Mouse (Mus musculus) heart, postnatal 14 days (tissue): ENCODE measurements around the gene Irgm1. TPM values are rescaled to one million over a fixed set of nuclear protein-coding genes. Genes with fewer than 3 reads are reported as not detected.
"Not testable (repeated sequence)": the region's sequence is repeated elsewhere in the genome, so short reads cannot be mapped to it uniquely, and the experiment has no call there.

Experiments
- DNase-seq, 2 experiments: peaks; one replicate each; pipeline ENCODE4 v3.0.0; 2021 to 2022
- intact Hi-C: fragments of 180-260 bp; cut with DNase I; formaldehyde crosslinking; loops from one replicate; pipeline ENCODE4 v1.15.1; 2025
- long read RNA-seq, 2 experiments: library from polyadenylated mRNA; stranded (forward); transcript quantifications; one replicate each; pipeline ENCODE4 v2.0.0; 2021
- total RNA-seq, 2 experiments: library from RNA; stranded (reverse); gene quantifications; 2 replicates each; pipeline ENCODE4 v1.2.3; 2021

The Irgm1 gene
- 1 to 10 TPM; 7.1 to 7.2 TPM for total RNA-seq
- long read RNA-seq, experiment 1, partial matches to known transcripts = 0 of 6 reads
- long read RNA-seq, experiment 1, other reads (novel, unspliced or antisense) = 2 of 6 reads
- long read RNA-seq, experiment 2, transcript Irgm1-202 (2 exons, 2,082 nt) = major isoform, 6 of 12 reads
- long read RNA-seq, experiment 2, partial matches to known transcripts = 0 of 12 reads
- long read RNA-seq, experiment 2, other reads (novel, unspliced or antisense) = 3 of 12 reads

- peak; percentile 64 to 72 for DNase-seq
- intact Hi-C loops = loop anchor here (5.0 kb wide), 3 partner anchors 316 to 401 kb away; partner anchors contain the start of genes Btnl9 and Zfp62
Observed at GRCm38 (mm10) chr11:48871201-48871772, at the start of gene Irgm1. Gene Irgm1, minus strand, starts transcription at chr11:48871683.

- intact Hi-C loops = no loop called here
Observed at GRCm38 (mm10) chr11:48918380-48918779, 46.9 kb upstream of the Irgm1 start.

GRCm38 (mm10) chr11:48913611-48914010 lies 42.1 kb upstream of the Irgm1 start:
- intact Hi-C loops = no loop called here
- no peak for DNase-seq

More at GRCm38 (mm10) chr11:48918380-48918779, 46.9 kb upstream of the Irgm1 start:
- no peak for DNase-seq

- intact Hi-C loops = no loop called here
- DNase-seq = no peak
Observed at GRCm38 (mm10) chr11:48908459-48908858, 37.0 kb upstream of the Irgm1 start.

DNA sequence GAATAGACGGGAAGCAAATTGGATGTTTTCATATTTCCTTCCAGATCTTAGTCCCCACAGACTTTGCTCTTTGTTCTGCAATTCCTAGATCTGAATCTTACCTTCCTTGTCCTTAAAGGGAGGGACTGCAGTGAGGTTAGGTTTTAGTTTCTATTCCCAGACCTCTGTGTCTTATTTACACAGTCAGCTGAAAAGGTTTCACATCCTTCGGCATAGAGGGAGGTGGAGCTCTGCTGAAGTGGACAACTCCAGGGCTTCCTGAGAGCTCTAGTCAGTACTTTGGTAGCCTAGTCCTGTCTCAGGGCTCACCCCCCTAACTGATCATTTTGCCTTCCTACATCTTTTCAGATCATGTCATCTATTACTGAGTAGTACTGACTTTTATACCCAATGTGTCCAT lies 30.5 kb upstream of the Irgm1 start, which contains the start of gene Gm5431:
TSS of gene Gm5431 (minus strand) at position 194 of the 400 bp plus-strand sequence.
- DNase-seq = no peak

GRCm38 (mm10) chr11:48901567-48901930 lies 30.1 kb upstream of the Irgm1 start:
- DNase-seq, intact Hi-C loops: not testable (repeated sequence)

More for the DNA sequence above, 30.5 kb upstream of the Irgm1 start, which contains the start of gene Gm5431:
- intact Hi-C loops = no loop called here

GRCm38 (mm10) chr11:48900654-48901566 lies 29.4 kb upstream of the Irgm1 start:
- intact Hi-C loops = not testable (repeated sequence)

DNA sequence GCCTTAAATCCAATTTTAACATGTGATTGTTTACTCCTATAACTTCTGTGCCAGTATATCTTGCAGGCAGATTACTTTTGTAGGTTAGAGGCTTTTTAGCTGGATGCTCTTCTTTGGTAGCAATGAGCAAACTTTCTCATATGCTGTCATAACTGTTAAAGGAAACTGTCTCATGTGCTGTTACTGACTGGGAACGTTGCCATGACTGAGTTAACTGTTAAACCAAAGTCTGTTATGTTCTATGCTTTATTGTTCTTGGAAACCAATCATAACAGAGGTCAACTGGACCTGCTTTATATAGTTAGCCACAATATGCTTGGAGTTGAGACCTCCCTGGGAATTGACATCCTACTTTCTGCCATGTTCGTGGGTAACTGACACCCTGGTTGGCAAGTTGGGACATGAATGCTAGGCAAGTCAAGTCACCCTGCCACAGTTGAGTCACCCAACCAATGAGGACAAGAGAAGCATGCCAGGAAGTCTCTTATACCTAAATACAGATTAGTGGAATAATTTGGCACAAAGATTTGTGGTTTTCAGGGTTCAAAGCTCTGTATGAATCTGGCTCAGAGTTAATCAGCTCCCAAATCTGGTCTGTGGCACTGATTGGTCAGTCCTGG lies 27.4 kb upstream of the Irgm1 start:
- no peak for DNase-seq
- intact Hi-C loops = no loop called here

More at GRCm38 (mm10) chr11:48900654-48901566, 29.4 kb upstream of the Irgm1 start:
- not testable (repeated sequence) for DNase-seq

DNA sequence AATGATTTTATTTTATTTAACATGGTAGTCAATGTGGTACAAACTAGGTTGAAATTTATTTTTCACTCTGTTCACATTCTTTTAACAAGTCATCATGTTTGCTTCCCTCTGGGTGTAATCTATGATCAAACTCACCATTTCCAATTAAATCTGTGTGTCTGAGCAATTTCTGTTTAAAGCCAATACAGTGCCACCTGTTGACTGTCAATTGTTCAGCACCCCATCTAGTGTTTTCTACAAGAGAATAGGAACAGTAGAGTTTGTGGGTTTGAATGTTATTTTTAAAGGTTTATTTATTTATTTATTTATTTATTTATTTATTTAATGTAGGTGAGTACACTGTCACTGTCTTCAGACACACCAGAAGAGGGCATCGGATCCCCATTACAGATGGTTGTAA lies 5.2 kb upstream of the Irgm1 start:
- no peak for DNase-seq
- intact Hi-C loops = no loop called here

DNA sequence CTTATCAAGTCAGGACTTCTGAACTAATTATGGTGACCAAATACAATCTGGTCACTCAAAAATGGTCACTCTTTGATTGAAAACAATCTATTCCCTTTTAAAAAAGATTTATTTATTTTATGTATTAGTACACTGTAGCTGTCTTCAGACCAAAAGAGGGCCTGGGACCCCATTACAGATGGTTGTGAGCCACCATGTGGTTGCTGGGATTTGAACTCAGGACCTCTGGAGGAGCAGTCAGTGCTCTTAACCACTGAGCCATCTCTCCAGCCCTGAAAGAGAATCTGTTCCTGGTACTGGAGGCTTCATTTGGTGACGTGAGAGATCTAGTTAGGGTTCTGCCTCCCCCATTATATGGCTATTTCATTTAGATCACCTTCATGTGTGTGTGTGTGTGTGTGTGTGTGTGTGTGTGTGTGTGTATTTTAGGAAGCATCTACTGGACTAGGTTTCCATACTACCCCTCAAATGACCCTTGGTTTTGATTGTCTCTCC lies 3.9 kb upstream of the Irgm1 start:
- DNase-seq, intact Hi-C loops: not testable (repeated sequence)

DNA sequence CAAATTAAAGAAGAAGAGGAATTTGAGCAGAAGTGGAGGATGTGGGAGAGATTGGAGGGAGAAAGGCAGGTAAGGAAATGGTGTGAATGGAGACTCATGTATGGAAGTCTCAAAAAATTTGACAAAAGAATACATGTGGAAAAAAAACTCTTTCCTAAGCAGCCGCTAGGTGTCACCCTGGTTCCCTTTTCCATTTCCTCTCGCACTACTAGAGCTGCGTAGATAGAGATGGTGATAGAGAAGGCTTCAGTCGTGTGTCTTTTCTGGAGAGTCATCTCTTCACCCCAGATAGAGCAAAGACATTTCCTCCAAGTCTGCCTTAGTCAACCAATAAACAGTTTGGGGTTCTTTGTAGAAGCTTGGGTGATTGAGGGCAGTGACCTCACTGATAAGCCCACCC lies 3.0 kb upstream of the Irgm1 start:
- peak; percentile 52 to 65 for DNase-seq
- intact Hi-C loops = loop anchor here (5.0 kb wide), 3 partner anchors 313 to 398 kb away; partner anchors contain the start of genes Btnl9 and Zfp62

- DNase-seq = no peak
- intact Hi-C loops = loop anchor here (1.0 to 5.0 kb wide), 4 partner anchors 230 to 399 kb away; partner anchors contain the start of genes Btnl9 and Zfp62
Observed at GRCm38 (mm10) chr11:48873591-48874290, 2.3 kb upstream of the Irgm1 start.

GRCm38 (mm10) chr11:48872695-48873300 lies 1.3 kb upstream of the Irgm1 start:
- DNase-seq = no peak
- intact Hi-C loops = loop anchor here (1.0 to 5.0 kb wide), 4 partner anchors 231 to 400 kb away; partner anchors contain the start of genes Btnl9 and Zfp62

- intact Hi-C loops = loop anchor here (5.0 kb wide), 3 partner anchors 315 to 400 kb away; partner anchors contain the start of genes Btnl9 and Zfp62
- peak; percentile 37 to 59 for DNase-seq
Observed at GRCm38 (mm10) chr11:48871817-48872541, 496 bp upstream of the Irgm1 start.

DNA sequence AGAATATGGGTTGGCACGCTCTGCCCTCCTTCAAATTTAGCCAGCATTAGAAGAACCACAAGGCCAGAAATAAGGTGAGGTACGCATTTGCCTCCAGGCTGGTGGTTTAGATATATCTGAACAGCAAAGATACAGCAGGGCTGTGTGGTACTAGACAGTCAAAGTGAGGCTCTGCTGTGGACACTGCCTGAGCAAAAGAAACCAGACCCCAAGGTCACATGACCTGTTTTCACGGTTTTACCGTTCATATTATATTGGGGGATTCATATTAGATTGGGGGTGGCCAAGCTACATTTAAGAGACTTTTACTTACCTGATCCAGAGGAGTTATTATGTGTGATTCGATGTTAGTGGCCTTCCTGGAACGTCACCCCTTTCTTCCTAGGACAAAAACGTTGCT lies 702 bp downstream of the Irgm1 start:
- DNase-seq = no peak

GRCm38 (mm10) chr11:48869380-48870110 lies 1.9 kb downstream of the Irgm1 start:
- no peak for DNase-seq
- intact Hi-C loops = loop anchor here (5.0 kb wide), 3 partner anchors 318 to 403 kb away; partner anchors contain the start of genes Btnl9 and Zfp62

More for the DNA sequence above, 702 bp downstream of the Irgm1 start:
- intact Hi-C loops = loop anchor here (5.0 kb wide), 3 partner anchors 317 to 402 kb away; partner anchors contain the start of genes Btnl9 and Zfp62

DNA sequence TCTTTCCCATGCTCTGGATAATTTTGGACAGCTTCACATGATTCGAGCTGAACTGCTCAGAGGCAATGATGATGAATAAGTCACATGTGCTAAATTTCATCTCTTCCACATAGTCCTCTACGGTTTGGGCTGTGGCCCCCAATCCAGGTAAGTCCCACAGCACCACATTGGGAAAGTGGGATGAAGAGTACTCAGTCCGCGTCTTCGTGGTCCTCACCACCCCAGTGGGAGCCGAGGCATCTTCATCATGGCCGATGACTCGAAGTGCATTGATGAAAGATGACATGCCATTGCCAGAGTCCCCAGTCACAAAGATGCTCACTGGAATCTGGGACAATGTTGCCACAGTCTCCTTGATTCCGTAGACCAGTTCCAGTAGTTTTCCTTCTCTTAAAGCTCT lies 5.0 kb downstream of the Irgm1 start:
- intact Hi-C loops = no loop called here
- DNase-seq = no peak
